Mouse (Mus musculus) heart, adult 2 months (tissue): ENCODE data around the gene Scgb2b27.

Experiments
- CTCF ChIP-seq: fragments of 200-600 bp; IDR thresholded peaks from 2 replicates; pipeline ENCODE4 v1.8.1; 2022; ENCODE audit warnings: antibody characterized with exemption, mild to moderate bottlenecking, moderate library complexity
- POLR2A ChIP-seq: fragments of 200-500 bp; IDR thresholded peaks from 2 replicates; pipeline ENCODE4 v1.6.1; 2011; ENCODE audit warnings: mild to moderate bottlenecking, low read depth, low read length, control low read depth; ENCODE audit not compliant: insufficient read depth

GRCm38 (mm10) chr7:34025641-34026040 is 11.9 kb upstream of the Scgb2b27 start:
- TF ChIP-seq CTCF (no peak), POLR2A (no peak)
